Mouse (Mus musculus) bone marrow macrophage, adult 2 months (primary cell): ENCODE results near the gene Ap5s1.

Experiments
- CTCF ChIP-seq: IDR thresholded peaks from 2 replicates; pipeline ENCODE4 v1.5.1; 2012; ENCODE audit warnings: low read depth, mild to moderate bottlenecking, low read length, moderate library complexity
- POLR2A ChIP-seq: IDR thresholded peaks from 2 replicates; pipeline ENCODE4 v1.6.1; 2012; ENCODE audit warnings: mild to moderate bottlenecking, low read depth, low read length, borderline replicate concordance

DNA sequence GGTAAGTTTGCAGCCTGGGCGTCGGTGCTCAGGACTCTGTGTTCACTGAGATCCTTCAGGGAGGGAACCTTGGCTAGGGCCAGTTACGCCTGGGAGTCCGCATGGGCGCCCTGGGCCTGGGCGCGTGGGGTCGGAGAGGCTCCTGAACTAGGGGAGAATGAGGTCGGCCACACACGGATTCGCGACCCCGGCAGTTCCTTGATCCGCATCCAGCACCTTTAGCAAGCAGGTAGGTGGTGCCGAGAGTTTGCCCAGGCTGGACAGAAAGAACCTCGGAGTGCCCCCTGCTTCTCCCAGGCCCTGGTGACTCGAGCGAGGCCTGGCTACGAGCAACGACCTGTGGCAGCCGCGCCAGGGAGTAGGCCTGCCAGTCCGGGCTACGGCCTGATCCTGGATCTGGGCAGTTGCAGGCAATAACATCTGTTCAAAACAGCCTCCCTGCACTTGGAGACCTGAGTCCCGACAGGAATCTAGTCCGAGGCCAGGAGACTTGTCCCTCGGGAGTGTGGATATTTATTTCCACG is 27.3 kb downstream of the Ap5s1 start:
- TF ChIP-seq POLR2A (no peak; the same call in 1 of the 2 replicates), CTCF (no peak)
